Comparison of ENCODE assay signal across 17 mouse cellular contexts in genomic region chr12:29121159-29121558, GRCm38 (mm10).
DNase-seq lines count a peak whose midpoint lies in the region; ATAC-seq lines count a peak whose summit lies in the region.
"Had no signal": no experiment of that assay in that cellular context is flagged by ENCODE, and none has a peak within 500 bp of the region (broad histone marks: within the 10 kb centered on the region; RNA-seq: fewer than 3 reads in every experiment).

No protein-coding gene starts in this region.

- peak overlapping the region; percentile 20; the same call in 1 of the 2 replicates for H3K27ac ChIP-seq in neural tube, embryonic 13.5 days (replicated peaks)
- peak overlapping the region; percentile 49 for H3K27ac ChIP-seq in forebrain, embryonic 15.5 days (replicated peaks)
- H3K27ac ChIP-seq in midbrain, embryonic 14.5 days (replicated peaks; ENCODE audit: low read depth, low read length), result peak overlapping the region; percentile 38
- no peak overlapping the region for H3K27ac ChIP-seq in kidney, embryonic 16.5 days (ENCODE audit: low read length)
- H3K27ac ChIP-seq: heart, embryonic 15.5 days; kidney, embryonic 15.5 days; macrophage had no signal

- WGBS in neural tube, embryonic 13.5 days, result 54% methylated on average over 2 of the region's 2 CpGs
- 10% methylated on average over 2 of the region's 2 CpGs for WGBS in forebrain, embryonic 15.5 days
- WGBS in midbrain, embryonic 14.5 days, result 8% methylated on average over 2 of the region's 2 CpGs
- whole genome bisulfite sequencing in kidney, embryonic 16.5 days, result 81% methylated on average over 2 of the region's 2 CpGs

- H3K4me3 ChIP-seq in neural tube, embryonic 13.5 days, result no peak overlapping the region
- H3K4me3 ChIP-seq in forebrain, embryonic 15.5 days, result no peak overlapping the region
- no peak overlapping the region for H3K4me3 ChIP-seq in midbrain, embryonic 14.5 days (replicated peaks; ENCODE audit: low read depth, low read length)
- H3K4me3 ChIP-seq in kidney, embryonic 16.5 days (ENCODE audit: low read length), result no peak overlapping the region
- H3K4me3 ChIP-seq: erythroblast, embryonic 14.5 days; heart, embryonic 15.5 days; kidney, embryonic 15.5 days had no signal

- H3K4me1 ChIP-seq in neural tube, embryonic 13.5 days (replicated peaks), result peaks cover 28% of the 10 kb centered on the region
- H3K4me1 ChIP-seq in forebrain, embryonic 15.5 days, result peaks cover 23% of the 10 kb centered on the region
- peaks cover 15% of the 10 kb centered on the region for H3K4me1 ChIP-seq in midbrain, embryonic 14.5 days (ENCODE audit: control insufficient read depth, insufficient read depth, low read length)
- no peaks in the 10 kb centered on the region for H3K4me1 ChIP-seq in kidney, embryonic 16.5 days (ENCODE audit: insufficient read depth, low read length)
- H3K4me1 ChIP-seq: kidney, embryonic 15.5 days had no signal

- H3K4me2 ChIP-seq in neural tube, embryonic 13.5 days, result no peak overlapping the region
- no peak overlapping the region for H3K4me2 ChIP-seq in forebrain, embryonic 15.5 days (replicated peaks)
- no peak overlapping the region for H3K4me2 ChIP-seq in midbrain, embryonic 14.5 days (ENCODE audit: low read length)
- H3K4me2 ChIP-seq in kidney, embryonic 16.5 days (replicated peaks; ENCODE audit: low read depth, low read length), result no peak overlapping the region
- H3K4me2 ChIP-seq: heart, embryonic 15.5 days; kidney, embryonic 15.5 days had no signal

- no peaks in the 10 kb centered on the region for H3K27me3 ChIP-seq in neural tube, embryonic 13.5 days
- H3K27me3 ChIP-seq in forebrain, embryonic 15.5 days, result no peaks in the 10 kb centered on the region
- H3K27me3 ChIP-seq in midbrain, embryonic 14.5 days (ENCODE audit: control insufficient read depth, insufficient read depth, low read length), result no peaks in the 10 kb centered on the region
- H3K27me3 ChIP-seq in kidney, embryonic 16.5 days (ENCODE audit: insufficient read depth, low read length), result no peaks in the 10 kb centered on the region
- H3K27me3 ChIP-seq: heart, embryonic 15.5 days; kidney, embryonic 15.5 days; Patski had no signal

- H3K9me3 ChIP-seq in neural tube, embryonic 13.5 days, result no peaks in the 10 kb centered on the region
- no peaks in the 10 kb centered on the region for H3K9me3 ChIP-seq in forebrain, embryonic 15.5 days
- no peaks in the 10 kb centered on the region for H3K9me3 ChIP-seq in midbrain, embryonic 14.5 days (ENCODE audit: control insufficient read depth, low read length)
- no peaks in the 10 kb centered on the region for H3K9me3 ChIP-seq in kidney, embryonic 16.5 days (ENCODE audit: low read length)
- H3K9me3 ChIP-seq: heart, embryonic 15.5 days; kidney, embryonic 15.5 days had no signal

- no peak for DNase-seq in neural tube, embryonic 10.5 days (ENCODE audit: extremely low spot score, low spot score)
- peak; percentile 70 for DNase-seq in midbrain, embryonic 14.5 days
- no peak for DNase-seq in frontal cortex, adult 2 months (ENCODE audit: extremely low spot score in 1 of 2, low spot score in 1 of 2)
- no peak for DNase-seq in adrenal gland, adult 18-20 months (ENCODE audit: low spot score in 2 of 2)
- DNase-seq: B cell, adult 2 months; cerebellum, adult 2 months; heart, adult 11 months; lung, adult 2 months; thymus, postnatal 36 days had no signal

- H3K36me3 ChIP-seq in neural tube, embryonic 13.5 days, result no peaks in the 10 kb centered on the region
- no peaks in the 10 kb centered on the region for H3K36me3 ChIP-seq in forebrain, embryonic 15.5 days
- H3K36me3 ChIP-seq in midbrain, embryonic 14.5 days (ENCODE audit: control insufficient read depth, insufficient read depth, low read length), result no peaks in the 10 kb centered on the region
- no peaks in the 10 kb centered on the region for H3K36me3 ChIP-seq in kidney, embryonic 16.5 days (ENCODE audit: insufficient read depth, low read length)
- H3K36me3 ChIP-seq: heart, embryonic 15.5 days; kidney, embryonic 15.5 days had no signal

- ATAC-seq in neural tube, embryonic 13.5 days (ENCODE audit: low read depth), result no peak
- peak; percentile 87 for ATAC-seq in forebrain, embryonic 15.5 days (replicated peaks)
- ATAC-seq in midbrain, embryonic 14.5 days (ENCODE audit: low FRiP score, low TSS enrichment), result peak; percentile 82; the same call in 1 of the 2 replicates
- no peak for ATAC-seq in kidney, embryonic 16.5 days (ENCODE audit: low FRiP score, low TSS enrichment)
- ATAC-seq: Patski had no signal

- no peak overlapping the region for H3K9ac ChIP-seq in neural tube, embryonic 13.5 days
- H3K9ac ChIP-seq in forebrain, embryonic 15.5 days (replicated peaks), result no peak overlapping the region
- no peak overlapping the region for H3K9ac ChIP-seq in midbrain, embryonic 14.5 days (replicated peaks; ENCODE audit: low read length)
- no peak overlapping the region for H3K9ac ChIP-seq in kidney, embryonic 16.5 days (replicated peaks; ENCODE audit: low read length)
- H3K9ac ChIP-seq: heart, embryonic 15.5 days; kidney, embryonic 15.5 days had no signal

Comparison
In these comparisons a context has a peak if more than half of its experiments do, and no peak if none do; other contexts are left out.
1. ATAC-seq: peak in forebrain, embryonic 15.5 days (single experiment) and midbrain, embryonic 14.5 days (single experiment); none in neural tube, embryonic 13.5 days (single experiment) and kidney, embryonic 16.5 days (single experiment).